Mouse (Mus musculus) kidney, postnatal 0 days (tissue): ENCODE measurements around the gene AI661453. TPM values are rescaled to one million over a fixed set of nuclear protein-coding genes. Genes with fewer than 3 reads are reported as not detected.

Source experiments
- ATAC-seq: fragments of 200-750 bp; cut with Nextera tagmentation; replicated peaks from 2 replicates; pipeline ENCODE4 v1.8.0; 2017; ENCODE audit warnings: low read depth, moderate number of reproducible peaks, moderate TSS enrichment, moderate library complexity; ENCODE audit not compliant: low FRiP score
- DNase-seq: peaks from one replicate; pipeline ENCODE4 v3.0.0-alpha.2; 2016; ENCODE audit warnings: low spot score
- H3K27ac ChIP-seq: fragments of 300-500 bp; sonication (generic); 2 replicates; pipeline ENCODE4 v1.5.1; 2014; ENCODE audit warnings: mild to moderate bottlenecking
- H3K27me3 ChIP-seq: fragments of 300-500 bp; sonication (generic); 2 replicates; pipeline ENCODE4 v1.6.1; 2014; ENCODE audit warnings: low read length, mixed read lengths; ENCODE audit not compliant: insufficient read depth
- H3K36me3 ChIP-seq: fragments of 300-500 bp; sonication (generic); 2 replicates; pipeline ENCODE4 v1.6.1; 2014; ENCODE audit warnings: low read length, mixed read lengths; ENCODE audit not compliant: insufficient read depth
- H3K4me1 ChIP-seq: fragments of 300-500 bp; sonication (generic); replicated peaks from 2 replicates; pipeline ENCODE4 v1.6.1; 2014; ENCODE audit warnings: antibody characterized with exemption, low read length, mixed read lengths; ENCODE audit not compliant: insufficient read depth
- H3K4me2 ChIP-seq: fragments of 300-500 bp; sonication (generic); 2 replicates; pipeline ENCODE4 v1.6.1; 2014; ENCODE audit warnings: mild to moderate bottlenecking, low read length, moderate library complexity, mixed read lengths
- H3K4me3 ChIP-seq: fragments of 300-500 bp; sonication (generic); replicated peaks from 2 replicates; pipeline ENCODE4 v1.5.1; 2014; ENCODE audit warnings: low read depth, low read length
- H3K9ac ChIP-seq: fragments of 300-500 bp; sonication (generic); 2 replicates; pipeline ENCODE4 v1.6.1; 2014; ENCODE audit warnings: low read depth, low read length
- H3K9me3 ChIP-seq: fragments of 300-500 bp; sonication (generic); replicated peaks from 2 replicates; pipeline ENCODE4 v1.6.1; 2016; ENCODE audit warnings: low read length, inconsistent platforms, mixed read lengths
- CTCF ChIP-seq: IDR thresholded peaks from 2 replicates; pipeline ENCODE4 v1.5.1; 2016; ENCODE audit warnings: antibody characterized with exemption, low read depth, mild to moderate bottlenecking, moderate library complexity
- WGBS: fragments of 180-500 bp; shearing (Covaris S2); extraction: QIAGEN DNeasy Blood & Tissue Kit; methylation state at CpG from one replicate; pipeline ENCODE4 v1.1.7; 2014; 5-methylcytosine and 5-hydroxymethylcytosine counted together
- polyA plus RNA-seq: library from polyadenylated mRNA; unstranded; fragments of >200 nt; fragmentation: Nextera tagmentation; extraction: Ambion mirVana; gene quantifications from 2 replicates; pipeline ENCODE4 v1.2.1, GENCODE M21; 2015

The AI661453 gene
- polyA plus RNA-seq, 1 experiment from 2014 or later, result 2.4 TPM

DNA sequence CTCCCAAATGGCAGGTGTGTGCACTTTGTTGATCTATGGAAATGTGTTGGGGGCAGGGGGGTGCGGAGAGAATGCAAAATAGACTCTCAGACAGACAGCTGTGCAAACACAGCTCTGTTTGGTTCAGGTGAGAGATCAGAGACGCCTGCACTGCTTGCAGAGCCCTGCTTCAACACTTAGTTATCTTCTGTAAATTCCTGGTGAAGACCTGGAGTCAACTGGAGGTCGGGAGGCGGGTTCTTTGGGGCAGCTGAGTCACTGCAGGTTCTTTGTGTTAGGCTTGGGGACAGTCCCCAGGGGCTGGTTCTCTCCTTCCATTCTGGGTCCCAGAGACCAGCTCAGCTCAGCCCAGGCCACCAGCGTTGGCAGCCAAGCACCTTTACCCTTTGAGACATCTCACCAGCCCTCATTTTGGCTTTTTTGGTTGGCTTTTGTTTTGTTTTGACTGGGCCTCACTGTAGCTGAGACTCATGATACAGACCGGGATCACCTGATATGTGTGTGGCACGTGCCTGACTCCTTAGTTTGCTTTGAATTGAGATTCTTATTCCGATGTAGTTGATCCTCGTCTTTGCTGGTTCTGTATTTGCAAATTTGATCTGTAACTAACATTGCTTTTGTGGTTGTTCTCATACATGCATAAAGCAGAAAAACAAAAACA, 26.4 kb downstream of the AI661453 start:
- Histone ChIP-seq H3K4me3 (no peak overlapping the region), H3K4me2 (no peak overlapping the region), H3K9ac (no peak overlapping the region), H3K36me3 (no peaks in the 10 kb centered on the region), H3K9me3 (no peaks in the 10 kb centered on the region), H3K27me3 (no peaks in the 10 kb centered on the region), H3K4me1 (peaks cover 8% of the 10 kb centered on the region; the same call in 1 of the 2 replicates), H3K27ac (0 out of 2 replicates have a peak overlapping the region, but pooled peaks have one; percentile 8)
- 50% methylated on average over 9 of the region's 9 CpGs for WGBS
- no peak for DNase-seq
- TF ChIP-seq CTCF, result no peak
- ATAC-seq, result no peak

DNA sequence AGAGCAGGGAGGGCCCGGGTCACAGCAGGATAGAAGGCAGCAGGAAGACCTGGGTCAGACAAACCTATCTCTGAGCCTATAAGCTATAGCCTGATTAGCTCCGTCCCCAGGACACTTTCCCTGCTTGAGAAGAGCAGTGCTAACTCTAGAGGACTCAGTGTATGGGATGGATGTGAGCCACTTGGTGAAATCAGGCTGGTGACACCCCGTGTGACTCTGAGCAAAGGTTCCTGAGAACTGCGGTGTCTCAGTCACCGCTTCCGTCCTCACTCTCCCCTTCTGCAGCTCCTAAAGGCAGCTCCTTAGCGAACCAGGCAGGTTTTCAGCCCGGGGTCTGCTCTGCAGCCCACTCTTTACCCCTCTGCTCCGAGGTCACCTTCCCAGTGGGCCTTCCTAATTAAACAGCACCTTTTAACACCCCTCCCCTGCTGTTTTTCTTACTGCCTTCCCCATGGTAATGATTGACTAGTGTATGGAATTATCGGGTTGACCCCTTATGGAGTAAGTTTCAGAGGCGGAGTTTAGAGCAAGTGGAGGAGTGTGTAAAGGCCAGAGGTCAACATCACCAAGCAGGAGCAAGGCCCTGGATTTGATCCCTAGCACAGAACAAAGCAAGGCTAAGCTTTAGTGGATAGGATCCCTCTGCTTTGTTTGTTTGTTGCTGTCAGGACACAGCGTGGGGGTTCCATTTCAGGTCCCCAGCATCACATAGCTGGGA, 28.0 kb downstream of the AI661453 start:
- no peak for ATAC-seq
- WGBS, result 45% methylated on average over 12 of the region's 12 CpGs
- Histone ChIP-seq H3K9me3 (no peaks in the 10 kb centered on the region), H3K36me3 (no peaks in the 10 kb centered on the region), H3K27me3 (no peaks in the 10 kb centered on the region), H3K9ac (no peak overlapping the region), H3K27ac (peak overlapping the region; percentile 36; the same call in 1 of the 2 replicates), H3K4me2 (no peak overlapping the region; the same call in 1 of the 2 replicates), H3K4me3 (no peak overlapping the region), H3K4me1 (peaks cover 12% of the 10 kb centered on the region)
- no peak for DNase-seq
- no peak for TF ChIP-seq CTCF

DNA sequence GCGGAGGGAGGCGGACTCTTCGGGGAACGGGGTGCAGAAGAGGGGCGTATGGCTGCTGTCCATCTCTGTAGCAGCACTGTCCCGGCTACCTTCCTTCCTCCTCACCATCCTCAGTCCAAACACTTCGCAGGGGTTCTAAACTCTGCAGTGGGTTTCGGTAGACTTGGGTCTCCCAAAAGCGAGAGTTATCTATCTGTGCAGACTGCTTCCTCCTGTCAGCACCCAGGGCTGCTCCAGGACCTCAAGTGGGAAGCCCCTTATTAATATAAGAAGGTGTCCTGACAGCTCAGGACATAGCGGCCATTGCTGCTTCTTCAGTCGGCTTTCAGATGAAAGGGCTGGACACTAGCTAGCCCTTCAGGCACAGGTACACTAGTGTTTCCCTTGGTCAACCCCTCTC, 28.6 kb downstream of the AI661453 start:
- TF ChIP-seq CTCF, result no peak
- Histone ChIP-seq H3K4me2 (no peak overlapping the region), H3K4me1 (peaks cover 12% of the 10 kb centered on the region), H3K4me3 (no peak overlapping the region), H3K27me3 (no peaks in the 10 kb centered on the region), H3K27ac (no peak overlapping the region), H3K9me3 (no peaks in the 10 kb centered on the region), H3K36me3 (no peaks in the 10 kb centered on the region), H3K9ac (no peak overlapping the region)
- no peak for DNase-seq
- ATAC-seq, result no peak
- WGBS, result 88% methylated on average over 11 of the region's 11 CpGs

DNA sequence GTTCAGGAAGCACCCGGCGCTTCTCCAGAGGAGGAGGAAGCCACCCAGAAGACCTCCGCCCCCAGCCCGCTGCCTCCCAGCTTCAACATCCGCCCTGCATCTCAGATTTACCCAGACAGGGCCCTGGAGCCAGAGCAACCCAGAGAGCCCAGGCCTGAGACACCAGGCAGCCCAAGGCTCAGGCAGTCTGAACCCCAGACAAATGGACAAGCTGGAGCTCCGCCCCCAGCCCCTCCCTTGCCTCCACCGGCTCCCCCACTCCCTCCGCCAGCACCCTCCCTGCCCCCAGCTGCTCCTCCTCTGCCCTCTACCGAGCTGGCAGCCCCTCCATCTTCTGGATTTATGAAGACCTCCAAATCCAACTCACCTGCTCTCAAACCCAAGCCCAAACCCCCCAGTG, 29.9 kb downstream of the AI661453 start:
- DNase-seq, result no peak

DNA sequence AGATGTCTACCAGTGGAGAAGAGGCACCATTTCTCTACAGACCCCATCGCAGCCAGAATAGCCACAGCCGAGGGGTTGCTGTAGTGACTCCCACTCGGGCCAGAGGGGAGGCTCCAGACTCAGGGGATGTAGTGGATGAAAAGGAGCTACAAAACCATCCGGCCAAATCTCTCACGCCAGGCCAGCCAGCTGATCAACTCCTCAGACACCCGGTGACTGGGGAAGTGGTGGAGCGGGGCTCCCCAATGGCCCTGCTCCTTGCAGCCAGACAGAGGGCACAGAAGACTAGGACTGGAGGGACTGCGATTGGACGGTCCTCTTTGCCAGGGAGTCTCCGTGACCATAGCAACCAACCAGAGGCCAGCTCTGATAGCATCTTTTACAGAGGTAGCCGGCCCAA, 31.2 kb downstream of the AI661453 start:
- Histone ChIP-seq H3K4me2 (no peak overlapping the region), H3K4me3 (no peak overlapping the region), H3K9ac (no peak overlapping the region), H3K27ac (no peak overlapping the region), H3K4me1 (peaks cover 12% of the 10 kb centered on the region), H3K36me3 (no peaks in the 10 kb centered on the region), H3K9me3 (no peaks in the 10 kb centered on the region), H3K27me3 (no peaks in the 10 kb centered on the region)
- DNase-seq, result no peak
- ATAC-seq, result no peak
- TF ChIP-seq CTCF, result no peak
- 70% methylated on average over 11 of the region's 11 CpGs for WGBS

More for the DNA sequence above, 29.9 kb downstream of the AI661453 start:
- TF ChIP-seq CTCF, result no peak
- Histone ChIP-seq H3K9ac (no peak overlapping the region), H3K36me3 (no peaks in the 10 kb centered on the region), H3K4me2 (no peak overlapping the region), H3K27me3 (no peaks in the 10 kb centered on the region), H3K4me1 (peaks cover 12% of the 10 kb centered on the region), H3K4me3 (no peak overlapping the region), H3K27ac (no peak overlapping the region), H3K9me3 (no peaks in the 10 kb centered on the region)
- WGBS, result 32% methylated on average over 8 of the region's 9 CpGs
- ATAC-seq, result no peak

DNA sequence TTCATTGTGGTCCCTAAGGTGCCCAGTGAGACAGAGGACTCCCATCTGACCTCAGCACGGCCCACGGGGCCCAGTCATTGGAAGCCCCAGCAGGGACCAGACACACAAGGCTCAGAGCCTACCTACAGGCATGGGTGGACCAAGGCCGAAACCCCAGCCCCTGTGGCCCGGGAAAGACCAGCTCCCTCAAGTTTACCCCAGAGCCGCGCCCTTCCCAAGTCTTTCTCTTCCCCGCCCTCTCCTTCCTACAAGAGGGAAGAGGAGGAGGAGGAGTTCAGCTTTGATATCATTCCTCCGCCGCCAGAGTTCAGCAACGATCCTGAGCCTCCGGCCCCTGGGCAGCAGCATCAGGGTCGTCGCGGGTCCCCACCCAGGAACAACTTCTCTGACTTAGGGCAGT, 31.6 kb downstream of the AI661453 start:
- Histone ChIP-seq H3K4me3 (peak overlapping the region; percentile 23), H3K27me3 (no peaks in the 10 kb centered on the region), H3K36me3 (no peaks in the 10 kb centered on the region), H3K4me2 (peak overlapping the region; percentile 51), H3K27ac (no peak overlapping the region), H3K4me1 (peaks cover 12% of the 10 kb centered on the region), H3K9ac (0 out of 2 replicates have a peak overlapping the region, but pooled peaks have one; percentile 40), H3K9me3 (no peaks in the 10 kb centered on the region)
- WGBS, result 30% methylated on average over 11 of the region's 14 CpGs
- TF ChIP-seq CTCF, result no peak
- ATAC-seq (no peak), DNase-seq (no peak)
